Mouse (Mus musculus) lung, postnatal 0 days (tissue): Measurements from ENCODE around the gene Syce3.

Experiments
- CTCF ChIP-seq: IDR thresholded peaks from 2 replicates; pipeline ENCODE4 v1.5.1; 2016; ENCODE audit warnings: antibody characterized with exemption, mild to moderate bottlenecking
- EP300 ChIP-seq: IDR thresholded peaks from 2 replicates; pipeline ENCODE4 v1.6.1; 2016; ENCODE audit warnings: antibody characterized with exemption, mild to moderate bottlenecking, control low read depth

- TF ChIP-seq CTCF = no peak
- TF ChIP-seq EP300 = no peak
These were observed 5.0 kb upstream of the Syce3 start for GRCm38 (mm10) chr15:89415282-89415681.
